Mouse (Mus musculus) telencephalon, adult 2 months (tissue): ENCODE data around the gene Kifc3.

ENCODE experiments used
- DNase-seq: peaks from one replicate; pipeline ENCODE4 v3.0.0-alpha.2; 2011; ENCODE audit warnings: low read depth, low spot score

Kifc3 gene

GRCm38 (mm10) chr8:95157145-95157544, 45.5 kb downstream of the Kifc3 start:
- DNase-seq, result no peak

- DNase-seq, result no peak
Observed at GRCm38 (mm10) chr8:95156108-95156507, 46.5 kb downstream of the Kifc3 start.

GRCm38 (mm10) chr8:95155361-95155760, 47.3 kb downstream of the Kifc3 start:
- DNase-seq, result no peak

- DNase-seq, result no peak
Observed at GRCm38 (mm10) chr8:95154654-95155053, 48.0 kb downstream of the Kifc3 start.

GRCm38 (mm10) chr8:95154056-95154455, 48.6 kb downstream of the Kifc3 start:
- no peak for DNase-seq

GRCm38 (mm10) chr8:95150608-95151007, 52.0 kb downstream of the Kifc3 start:
- DNase-seq, result no peak

- DNase-seq, result no peak
Observed at GRCm38 (mm10) chr8:95149426-95149825, 53.2 kb downstream of the Kifc3 start.

- no peak for DNase-seq
Observed at GRCm38 (mm10) chr8:95146846-95147245, 55.8 kb downstream of the Kifc3 start.

- no peak for DNase-seq
Observed at GRCm38 (mm10) chr8:95146044-95146745, 56.4 kb downstream of the Kifc3 start.

GRCm38 (mm10) chr8:95144631-95145015, 58.0 kb downstream of the Kifc3 start:
- DNase-seq, result no peak

GRCm38 (mm10) chr8:95143805-95144630, 58.6 kb downstream of the Kifc3 start:
- no peak for DNase-seq

- peak; percentile 31 for DNase-seq
Observed at GRCm38 (mm10) chr8:95142985-95143804, 59.4 kb downstream of the Kifc3 start.

- DNase-seq, result peak; percentile 61
Observed at GRCm38 (mm10) chr8:95142075-95142831, 60.4 kb downstream of the Kifc3 start.

GRCm38 (mm10) chr8:95141469-95142074, 61.0 kb downstream of the Kifc3 start:
- DNase-seq, result no peak

- DNase-seq, result no peak
Observed at GRCm38 (mm10) chr8:95141026-95141425, 61.6 kb downstream of the Kifc3 start.

- no peak for DNase-seq
Observed at GRCm38 (mm10) chr8:95140555-95140954, 62.1 kb downstream of the Kifc3 start.

- DNase-seq, result no peak
Observed at GRCm38 (mm10) chr8:95139051-95139365, 63.6 kb downstream of the Kifc3 start.

- DNase-seq, result no peak
Observed at GRCm38 (mm10) chr8:95138341-95139050, 64.1 kb downstream of the Kifc3 start.

GRCm38 (mm10) chr8:95137641-95138098, 64.9 kb downstream of the Kifc3 start:
- no peak for DNase-seq

GRCm38 (mm10) chr8:95137201-95137600, 65.4 kb downstream of the Kifc3 start:
- no peak for DNase-seq
